Mouse (Mus musculus) hindbrain, postnatal 0 days (tissue): ENCODE measurements around the gene Il18rap. TPM values are rescaled to one million over a fixed set of nuclear protein-coding genes. Genes with fewer than 3 reads are reported as not detected.

ENCODE experiments used
- ATAC-seq: fragments of 200-750 bp; cut with Nextera tagmentation; 2 replicates; pipeline ENCODE4 v1.8.0; 2017; ENCODE audit warnings: mild to moderate bottlenecking, moderate TSS enrichment, moderate library complexity
- DNase-seq: peaks from one replicate; pipeline ENCODE4 v3.0.0-alpha.2; 2015; ENCODE audit warnings: low spot score
- H3K27ac ChIP-seq: fragments of 300-500 bp; sonication (generic); 2 replicates; pipeline ENCODE4 v1.5.1; 2014; ENCODE audit warnings: mild to moderate bottlenecking
- H3K27me3 ChIP-seq: fragments of 300-500 bp; sonication (generic); 2 replicates; pipeline ENCODE4 v1.6.1; 2014; ENCODE audit warnings: low read length, mixed read lengths; ENCODE audit not compliant: insufficient read depth
- H3K36me3 ChIP-seq: fragments of 300-500 bp; sonication (generic); 2 replicates; pipeline ENCODE4 v1.6.1; 2014; ENCODE audit warnings: low read length, mixed read lengths; ENCODE audit not compliant: insufficient read depth
- H3K4me1 ChIP-seq: fragments of 300-500 bp; sonication (generic); 2 replicates; pipeline ENCODE4 v1.6.1; 2014; ENCODE audit warnings: antibody characterized with exemption, low read length, mixed read lengths; ENCODE audit not compliant: insufficient read depth
- H3K4me2 ChIP-seq: fragments of 300-500 bp; sonication (generic); 2 replicates; pipeline ENCODE4 v1.6.1; 2014; ENCODE audit warnings: low read depth, mild to moderate bottlenecking, low read length, moderate library complexity, mixed read lengths
- H3K4me3 ChIP-seq: fragments of 300-500 bp; sonication (generic); 2 replicates; pipeline ENCODE4 v1.5.1; 2014; ENCODE audit warnings: low read length
- H3K9ac ChIP-seq: fragments of 300-500 bp; sonication (generic); replicated peaks from 2 replicates; pipeline ENCODE4 v1.6.1; 2014; ENCODE audit warnings: mild to moderate bottlenecking, low read length, moderate library complexity, mixed read lengths
- H3K9me3 ChIP-seq: fragments of 300-500 bp; sonication (generic); 2 replicates; pipeline ENCODE4 v1.6.1; 2016; ENCODE audit warnings: low read length, mixed read lengths
- CTCF ChIP-seq: IDR thresholded peaks from 2 replicates; pipeline ENCODE4 v1.5.1; 2016; ENCODE audit warnings: antibody characterized with exemption, control low read depth, low read depth
- WGBS: fragments of 180-500 bp; shearing (Covaris S2); extraction: QIAGEN DNeasy Blood & Tissue Kit; methylation state at CpG from one replicate; pipeline ENCODE4 v1.1.7; 2014; 5-methylcytosine and 5-hydroxymethylcytosine counted together
- polyA plus RNA-seq: library from polyadenylated mRNA; unstranded; fragments of >200 nt; fragmentation: Nextera tagmentation; extraction: Ambion mirVana; gene quantifications from 2 replicates; pipeline ENCODE4 v1.2.1, GENCODE M21; 2015
- total RNA-seq: library from RNA; depleted of rRNA; stranded (reverse); fragments of >200 nt; gene quantifications from 2 replicates; pipeline ENCODE4 v1.2.3, GENCODE M21; 2014; rRNA removed

Gene Il18rap
- total RNA-seq, result 0.68 TPM in 1 of 2 replicates, not detected in the other
- polyA plus RNA-seq, result 0.10 TPM in 1 of 2 replicates, not detected in the other

- Histone ChIP-seq H3K4me1 (no peaks in the 10 kb centered on the region), H3K36me3 (no peaks in the 10 kb centered on the region), H3K9ac (no peak within 1 kb of the TSS), H3K4me2 (no peak within 1 kb of the TSS), H3K9me3 (no peaks in the 10 kb centered on the region), H3K27ac (no peak within 1 kb of the TSS), H3K27me3 (no peaks in the 10 kb centered on the region), H3K4me3 (no peak within 1 kb of the TSS)
- 38% methylated on average over 9 of the region's 9 CpGs for WGBS
- DNase-seq (peak; percentile 16), ATAC-seq (no peak)
- TF ChIP-seq CTCF, result no peak
These were observed at the start of gene Il18rap for GRCm38 (mm10) chr1:40514851-40515585. Gene Il18rap (plus strand): TSS chr1:40515362.

DNA sequence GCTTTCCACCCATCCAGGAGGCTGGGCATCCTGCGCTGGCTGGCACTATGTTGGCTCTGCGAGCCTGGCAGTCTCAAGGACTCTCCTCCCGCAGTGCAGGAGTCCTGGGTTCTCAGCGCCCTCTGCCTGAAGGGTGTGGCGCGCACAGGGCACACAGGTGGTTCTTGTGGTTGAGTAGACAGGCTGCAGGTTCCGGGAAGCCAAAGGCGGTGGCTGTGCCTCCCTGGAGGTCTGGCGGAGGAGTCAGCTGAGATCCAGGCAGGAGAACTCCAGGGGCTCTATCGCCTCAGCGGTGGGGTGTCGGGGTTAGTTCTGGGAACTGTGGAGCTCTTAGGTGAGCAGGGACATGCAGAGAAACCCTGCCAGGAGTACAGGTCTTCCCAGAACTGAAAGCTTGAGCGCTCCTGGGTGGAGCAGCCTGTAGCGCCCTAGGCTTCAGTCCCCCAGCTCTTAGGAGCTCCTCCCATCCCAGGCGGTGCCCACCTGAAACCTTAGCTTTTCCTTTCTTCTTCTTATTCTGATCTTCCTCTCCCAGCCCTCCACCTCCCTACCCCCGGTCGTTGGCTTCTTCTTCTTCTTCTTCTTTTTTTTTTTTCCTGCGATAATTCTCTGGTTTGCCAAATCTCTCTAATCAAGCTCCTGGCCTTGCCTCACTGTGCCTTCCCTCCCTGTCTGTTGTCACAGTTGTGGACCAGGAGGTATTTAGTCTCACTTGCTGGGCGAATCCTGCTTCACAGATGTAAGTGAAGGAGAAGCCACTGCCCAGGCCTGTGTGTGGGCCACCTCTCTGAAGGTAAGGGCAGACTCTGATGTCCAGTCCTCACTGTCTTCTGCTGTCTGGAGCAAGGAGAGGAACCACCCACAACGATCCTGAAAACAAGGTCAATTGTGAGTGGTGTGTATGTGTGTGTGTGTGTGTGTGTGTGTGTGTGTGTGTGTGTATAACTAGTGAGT, 49.4 kb upstream of the Il18rap start, which contains the start of gene Il18r1:
TSS of gene Il18r1 (plus strand) at position 76 of the 954 bp plus-strand sequence.
- WGBS, result 50% methylated on average over 20 of the region's 20 CpGs
- Histone ChIP-seq H3K36me3 (no peaks in the 10 kb centered on the region), H3K4me2 (no peak within 1 kb of the TSS), H3K27ac (no peak within 1 kb of the TSS), H3K4me3 (no peak within 1 kb of the TSS), H3K9ac (no peak within 1 kb of the TSS), H3K4me1 (no peaks in the 10 kb centered on the region), H3K9me3 (no peaks in the 10 kb centered on the region), H3K27me3 (no peaks in the 10 kb centered on the region)
- no peak for ATAC-seq
- no peak for TF ChIP-seq CTCF
- DNase-seq, result no peak

GRCm38 (mm10) chr1:40467306-40467705, 47.9 kb upstream of the Il18rap start:
- WGBS, result 88% methylated on average over 4 of the region's 4 CpGs
- no peak overlapping the region for H3K4me3 ChIP-seq
- H3K4me2 ChIP-seq, result no peak overlapping the region
- H3K27me3 ChIP-seq, result no peaks in the 10 kb centered on the region
- no peak for ATAC-seq
- H3K4me1 ChIP-seq, result no peaks in the 10 kb centered on the region
- no peaks in the 10 kb centered on the region for H3K36me3 ChIP-seq
- no peak for TF ChIP-seq CTCF
- no peak overlapping the region for H3K9ac ChIP-seq
- DNase-seq, result no peak
- no peak overlapping the region for H3K27ac ChIP-seq
- H3K9me3 ChIP-seq, result no peaks in the 10 kb centered on the region

GRCm38 (mm10) chr1:40468805-40469204, 46.4 kb upstream of the Il18rap start:
- Histone ChIP-seq H3K27ac (no peak overlapping the region), H3K4me1 (no peaks in the 10 kb centered on the region), H3K4me3 (no peak overlapping the region), H3K36me3 (no peaks in the 10 kb centered on the region), H3K9me3 (no peaks in the 10 kb centered on the region), H3K9ac (no peak overlapping the region), H3K27me3 (no peaks in the 10 kb centered on the region), H3K4me2 (no peak overlapping the region)
- ATAC-seq, result no peak
- TF ChIP-seq CTCF, result no peak
- WGBS, result 82% methylated on average over 2 of the region's 2 CpGs
- DNase-seq, result no peak

GRCm38 (mm10) chr1:40469900-40470299, 45.3 kb upstream of the Il18rap start:
- H3K9me3 ChIP-seq, result no peaks in the 10 kb centered on the region
- no peak for ATAC-seq
- H3K27me3 ChIP-seq, result no peaks in the 10 kb centered on the region
- 89% methylated on average over 12 of the region's 12 CpGs for WGBS
- no peak overlapping the region for H3K4me3 ChIP-seq
- TF ChIP-seq CTCF, result no peak
- DNase-seq, result no peak
- no peak overlapping the region for H3K27ac ChIP-seq
- no peaks in the 10 kb centered on the region for H3K36me3 ChIP-seq
- H3K9ac ChIP-seq, result no peak overlapping the region
- H3K4me1 ChIP-seq, result no peaks in the 10 kb centered on the region
- H3K4me2 ChIP-seq, result no peak overlapping the region

GRCm38 (mm10) chr1:40472401-40472800, 42.8 kb upstream of the Il18rap start:
- DNase-seq (no peak), ATAC-seq (no peak)
- Histone ChIP-seq H3K4me2 (no peak overlapping the region), H3K9ac (no peak overlapping the region), H3K4me3 (no peak overlapping the region), H3K36me3 (no peaks in the 10 kb centered on the region), H3K27ac (no peak overlapping the region), H3K27me3 (no peaks in the 10 kb centered on the region), H3K4me1 (no peaks in the 10 kb centered on the region), H3K9me3 (no peaks in the 10 kb centered on the region)
- TF ChIP-seq CTCF, result no peak
- 95% methylated on average over 1 of the region's 1 CpGs for WGBS
